ENCODE assay signal across 11 mouse cellular contexts in the genomic region with DNA sequence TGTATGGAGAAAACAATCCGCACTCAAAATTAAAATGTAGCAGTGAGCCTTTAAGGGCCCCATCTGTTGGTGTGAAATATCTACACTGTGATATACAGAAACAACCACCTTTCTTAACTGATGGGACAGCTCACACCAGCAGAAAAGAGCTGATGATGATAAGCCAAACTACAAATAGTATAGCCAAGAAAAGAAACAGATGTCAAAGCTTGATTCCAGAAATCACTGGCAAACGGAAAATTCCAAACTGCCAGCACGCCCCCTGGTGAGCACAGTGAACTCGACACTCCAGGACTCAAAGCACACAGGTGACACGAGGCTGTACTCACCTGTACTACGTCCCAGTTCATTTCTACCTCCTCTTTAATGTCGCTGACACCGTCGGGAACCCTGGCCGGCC. TPM values are rescaled to one million over a fixed set of nuclear protein-coding genes. Genes with fewer than 3 reads are reported as not detected.
DNase-seq lines count a peak whose midpoint lies in the region; ATAC-seq and TF ChIP-seq lines count a peak whose summit lies in the region.
"Had no signal": no experiment of that assay in that cellular context is flagged by ENCODE, and none has a peak within 500 bp of the region (broad histone marks: within the 10 kb centered on the region; RNA-seq: fewer than 3 reads in every experiment).

No protein-coding gene starts in this region.

- TF ChIP-seq CTCF in kidney, adult 2 months (conservative IDR thresholded peaks at IDR 0.05; ENCODE audit: insufficient read depth, insufficient read length, low read depth, low read length): 0 out of 2 replicates have a peak, but pooled peaks have one; percentile 29
- TF ChIP-seq CTCF in Patski (IDR thresholded peaks at IDR 0.05): peak; percentile 25

- in situ Hi-C loops in Patski (cut with MboI; ENCODE audit: low pct_unique_long_range_greater_than_20kb): no loop called here

- CTCF ChIA-PET in Patski (lab: Charles Lee): no interaction called here

- no peaks in the 10 kb centered on the region for H3K27me3 ChIP-seq in kidney, adult 2 months (replicated peaks; ENCODE audit: control insufficient read depth, insufficient read depth, low read length)
- H3K27me3 ChIP-seq in Patski: no peaks in the 10 kb centered on the region
- H3K27me3 ChIP-seq: liver, embryonic 13.5 days had no signal

- TF ChIP-seq POLR2A in kidney, adult 2 months (IDR thresholded peaks at IDR 0.05; ENCODE audit: low read depth, low read length): no peak

- DNase-seq in kidney, adult 2 months: no peak
- DNase-seq in kidney, postnatal 14 days: no peak
- peak; percentile 30 to 31 for DNase-seq in right cerebral cortex, postnatal 10 days (ENCODE audit: low spot score in 2 of 2)
- DNase-seq in right cerebral cortex, postnatal 14 days: no peak
- DNase-seq in Patski (ENCODE audit: low read depth, low spot score): no peak
- DNase-seq in cerebellum, adult 18-20 months: no peak
- DNase-seq: heart, adult 18-20 months; liver, embryonic 13.5 days; thymus, postnatal 25 days had no signal

- H3K27ac ChIP-seq in kidney, adult 2 months (ENCODE audit: insufficient read depth, low read depth, low read length): no peak overlapping the region
- H3K27ac ChIP-seq: liver, embryonic 13.5 days had no signal

- ATAC-seq in Patski: no peak
- ATAC-seq in granulocyte monocyte progenitor cell, adult 5-6 weeks (replicated peaks; ENCODE audit: poor library complexity, severe bottlenecking): no peak
- ATAC-seq: inflammation-experienced regulatory T-cells, adult 6 months had no signal

- POLR2A ChIA-PET in Patski (lab: Charles Lee): no interaction called here

- no peak overlapping the region for H3K4me3 ChIP-seq in kidney, adult 2 months (ENCODE audit: insufficient read depth, low read depth, low read length)
- H3K4me3 ChIP-seq: liver, embryonic 13.5 days had no signal

- H3K4me1 ChIP-seq in kidney, adult 2 months (ENCODE audit: control insufficient read depth, insufficient read depth, low read length): no peaks in the 10 kb centered on the region
- H3K4me1 ChIP-seq: liver, embryonic 13.5 days had no signal

- H3K36me3 ChIP-seq in kidney, adult 2 months (ENCODE audit: control insufficient read depth, insufficient read depth, low read length): peaks cover 3% of the 10 kb centered on the region; the same call in 1 of the 2 replicates

- 83% methylated on average over 10 of the region's 10 CpGs for WGBS in kidney, adult 2 months

RNA-seq across cellular contexts. Expression of gene Srbd1, which starts 9.1 kb away (rescaled TPM):
- 2.3 and 3.6 TPM in 2 replicates for polyA plus RNA-seq in kidney, adult 2 months (2012; rRNA removed)
- polyA plus RNA-seq in Patski (2021): 20.3 TPM
- 26.7 and 30.1 TPM in 2 replicates for total RNA-seq in granulocyte monocyte progenitor cell, adult 5-6 weeks (2014; fragmentation: Nextera tagmentation)
- total RNA-seq in granulocyte monocyte progenitor cell, adult 5-6 weeks (2017): 28.4 and 33.3 TPM in 2 replicates

RNA-seq across cellular contexts. Expression of gene Prkce, which starts 31.8 kb away (rescaled TPM):
- polyA plus RNA-seq in kidney, adult 2 months (2012; rRNA removed): 5.0 and 6.1 TPM in 2 replicates
- 6.6 TPM for polyA plus RNA-seq in Patski (2021)
- total RNA-seq in granulocyte monocyte progenitor cell, adult 5-6 weeks (2014; fragmentation: Nextera tagmentation): 4.0 and 5.9 TPM in 2 replicates
- 2.0 and 2.3 TPM in 2 replicates for total RNA-seq in granulocyte monocyte progenitor cell, adult 5-6 weeks (2017)

Comparison
In these comparisons a context has a peak if more than half of its experiments do, and no peak if none do; other contexts are left out.
1. DNase-seq: peak in right cerebral cortex, postnatal 10 days (2 of 2); none in kidney, adult 2 months (single experiment), kidney, postnatal 14 days (single experiment), right cerebral cortex, postnatal 14 days (single experiment), Patski (single experiment) and cerebellum, adult 18-20 months (0 of 2).